Mouse (Mus musculus): ENCODE data around the gene Stmnd1. TPM values are rescaled to one million over a fixed set of nuclear protein-coding genes. Genes with fewer than 3 reads are reported as not detected.

The Stmnd1 gene
- total and polyA plus RNA-seq, 2 experiments = not detected

DNA sequence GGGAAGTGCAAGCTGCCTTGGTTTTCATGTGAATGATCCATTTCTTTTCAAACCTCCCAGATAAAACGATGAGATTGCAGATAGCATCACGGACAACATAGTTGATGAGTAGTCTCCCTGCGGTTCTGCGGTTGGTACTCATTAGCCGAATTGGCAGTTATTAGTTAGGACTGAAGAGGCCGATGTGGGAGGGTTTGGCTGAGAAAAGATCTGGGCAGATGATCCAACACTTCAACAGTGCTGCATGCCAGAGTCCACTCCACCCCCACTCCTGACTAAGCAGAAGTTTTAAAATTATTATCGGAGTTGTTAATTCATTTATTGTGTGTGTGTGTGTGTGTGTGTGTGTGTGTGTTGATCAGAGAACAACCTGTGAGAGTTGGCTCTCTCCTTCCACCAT, 34.7 kb upstream of the Stmnd1 start:
- DNase-seq (ENCODE audit: extremely low read depth, low read depth, low spot score) = peak; percentile 89
- H3K9ac ChIP-seq (ENCODE audit: low read depth, low read length) = no peak overlapping the region
- no peaks in the 10 kb centered on the region for H3K79me2 ChIP-seq (ENCODE audit: control insufficient read depth, insufficient read depth, low read length)
- no peak overlapping the region for H3K4me3 ChIP-seq (ENCODE audit: insufficient read depth, low read depth, low read length)
- WGBS = 18% methylated on average over 7 of the region's 7 CpGs
- TF ChIP-seq POLR2A (IDR thresholded peaks at IDR 0.05; ENCODE audit: extremely low read depth, insufficient read depth, low read length) = no peak
- no peak for TF ChIP-seq CTCF (IDR thresholded peaks at IDR 0.05; ENCODE audit: low read depth, low read length)
- no peaks in the 10 kb centered on the region for H3K27me3 ChIP-seq (ENCODE audit: control insufficient read depth, insufficient read depth, low read length)
- H3K4me1 ChIP-seq (ENCODE audit: control insufficient read depth, insufficient read depth, low read length) = peaks cover 4% of the 10 kb centered on the region; the same call in 1 of the 2 replicates
- H3K36me3 ChIP-seq (ENCODE audit: control insufficient read depth, insufficient read depth, low read length) = no peaks in the 10 kb centered on the region
- H3K27ac ChIP-seq (replicated peaks; ENCODE audit: insufficient read depth, low read depth, low read length) = no peak overlapping the region

DNA sequence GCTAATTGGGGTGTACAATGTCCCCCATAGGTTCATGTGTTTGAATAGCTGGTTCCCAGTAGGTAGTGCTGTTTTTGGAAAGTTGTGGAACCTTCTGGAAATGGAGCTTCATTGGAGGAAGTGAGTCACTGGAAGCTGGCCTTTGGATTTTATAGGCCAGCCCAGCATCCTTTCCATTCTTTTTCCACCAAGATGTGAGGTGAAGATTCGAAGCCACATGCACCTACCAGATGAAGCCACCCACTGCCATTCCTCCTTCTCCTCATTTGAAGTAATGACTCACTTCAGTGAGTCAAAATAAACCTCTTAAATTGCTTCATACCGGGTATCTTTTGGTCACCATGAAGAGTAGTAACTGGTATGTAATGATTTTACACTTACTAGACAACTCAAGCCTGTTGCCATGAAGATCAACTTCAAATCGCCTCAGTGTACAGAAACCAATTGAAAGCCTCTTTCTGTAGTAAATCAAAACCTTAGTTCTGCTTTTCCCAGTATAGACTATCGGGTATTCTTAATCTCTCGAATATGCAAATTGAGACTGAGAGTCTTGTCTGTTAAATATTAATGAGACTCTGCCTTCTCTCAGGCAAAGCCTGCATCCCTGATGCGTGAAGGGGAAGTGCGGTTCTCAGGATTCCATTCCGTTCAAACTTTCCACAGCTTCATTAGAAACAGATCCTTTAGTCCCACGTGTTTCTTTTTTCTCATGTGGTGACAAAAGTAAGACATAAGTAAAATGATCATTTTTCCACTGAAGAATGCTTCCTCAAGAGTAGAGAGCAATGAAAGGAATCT, 31.9 kb upstream of the Stmnd1 start:
- no peak for DNase-seq (ENCODE audit: extremely low read depth, low read depth, low spot score)

DNA sequence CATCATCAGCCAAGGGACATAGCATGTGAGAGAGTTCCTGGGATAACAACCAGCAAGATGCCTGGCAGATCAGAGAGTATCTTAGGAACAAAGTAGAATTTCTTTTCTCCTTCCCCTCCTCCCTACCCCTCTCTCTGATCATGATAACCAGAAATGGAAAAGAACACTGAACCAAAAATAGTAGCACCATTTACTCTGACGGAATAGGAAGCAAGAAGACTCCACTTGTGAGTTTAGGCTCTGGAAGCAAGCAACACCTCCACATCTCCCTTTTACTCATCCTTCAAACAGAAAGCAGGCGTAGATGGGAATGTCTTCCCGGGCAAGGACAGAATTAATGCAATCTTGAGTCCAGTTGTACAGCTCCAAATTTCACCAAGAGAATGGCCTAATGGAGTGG, 19.8 kb upstream of the Stmnd1 start:
- Histone ChIP-seq H3K27me3 (ENCODE audit: control insufficient read depth, insufficient read depth, low read length) (no peaks in the 10 kb centered on the region), H3K27ac (replicated peaks; ENCODE audit: insufficient read depth, low read depth, low read length) (no peak overlapping the region), H3K79me2 (ENCODE audit: control insufficient read depth, insufficient read depth, low read length) (no peaks in the 10 kb centered on the region), H3K9ac (ENCODE audit: low read depth, low read length) (no peak overlapping the region), H3K4me1 (ENCODE audit: control insufficient read depth, insufficient read depth, low read length) (no peaks in the 10 kb centered on the region), H3K4me3 (ENCODE audit: insufficient read depth, low read depth, low read length) (no peak overlapping the region), H3K36me3 (ENCODE audit: control insufficient read depth, insufficient read depth, low read length) (no peaks in the 10 kb centered on the region)
- DNase-seq (ENCODE audit: extremely low read depth, low read depth, low spot score) = no peak
- TF ChIP-seq CTCF (IDR thresholded peaks at IDR 0.05; ENCODE audit: low read depth, low read length) (no peak), POLR2A (IDR thresholded peaks at IDR 0.05; ENCODE audit: extremely low read depth, insufficient read depth, low read length) (no peak)
- WGBS = 86% methylated on average over 3 of the region's 3 CpGs

More for the DNA sequence above, 31.9 kb upstream of the Stmnd1 start:
- TF ChIP-seq POLR2A (IDR thresholded peaks at IDR 0.05; ENCODE audit: extremely low read depth, insufficient read depth, low read length) (no peak), CTCF (IDR thresholded peaks at IDR 0.05; ENCODE audit: low read depth, low read length) (no peak)
- no peak overlapping the region for H3K9ac ChIP-seq (ENCODE audit: low read depth, low read length)
- H3K27me3 ChIP-seq (ENCODE audit: control insufficient read depth, insufficient read depth, low read length) = no peaks in the 10 kb centered on the region
- H3K4me3 ChIP-seq (ENCODE audit: insufficient read depth, low read depth, low read length) = no peak overlapping the region
- 84% methylated on average over 9 of the region's 9 CpGs for WGBS
- no peaks in the 10 kb centered on the region for H3K79me2 ChIP-seq (ENCODE audit: control insufficient read depth, insufficient read depth, low read length)
- no peaks in the 10 kb centered on the region for H3K36me3 ChIP-seq (ENCODE audit: control insufficient read depth, insufficient read depth, low read length)
- peaks cover 4% of the 10 kb centered on the region; the same call in 1 of the 2 replicates for H3K4me1 ChIP-seq (ENCODE audit: control insufficient read depth, insufficient read depth, low read length)
- no peak overlapping the region for H3K27ac ChIP-seq (replicated peaks; ENCODE audit: insufficient read depth, low read depth, low read length)

DNA sequence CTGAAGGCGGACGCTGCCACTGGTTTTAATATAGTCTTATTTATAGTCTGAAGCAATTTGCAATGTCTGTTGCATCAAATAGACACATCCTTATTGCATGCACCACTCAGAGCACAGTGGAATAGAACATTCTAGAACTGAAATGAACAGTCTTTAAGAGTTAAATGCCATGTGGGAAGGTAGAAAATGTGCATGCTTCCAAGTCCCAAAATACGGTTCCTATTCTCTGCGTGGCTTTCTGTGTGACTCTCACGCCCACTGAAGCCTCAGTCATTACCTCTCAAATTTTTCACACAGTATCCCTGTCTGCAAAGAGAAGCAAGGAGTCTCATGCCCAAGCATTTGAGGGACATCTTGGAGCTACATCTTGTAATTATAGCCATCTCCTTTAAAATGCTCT, 19.4 kb upstream of the Stmnd1 start:
- no peak overlapping the region for H3K4me3 ChIP-seq (ENCODE audit: insufficient read depth, low read depth, low read length)
- H3K36me3 ChIP-seq (ENCODE audit: control insufficient read depth, insufficient read depth, low read length) = no peaks in the 10 kb centered on the region
- H3K9ac ChIP-seq (ENCODE audit: low read depth, low read length) = no peak overlapping the region
- H3K27me3 ChIP-seq (ENCODE audit: control insufficient read depth, insufficient read depth, low read length) = no peaks in the 10 kb centered on the region
- no peak overlapping the region for H3K27ac ChIP-seq (replicated peaks; ENCODE audit: insufficient read depth, low read depth, low read length)
- TF ChIP-seq CTCF (IDR thresholded peaks at IDR 0.05; ENCODE audit: low read depth, low read length) (no peak), POLR2A (IDR thresholded peaks at IDR 0.05; ENCODE audit: extremely low read depth, insufficient read depth, low read length) (no peak)
- H3K4me1 ChIP-seq (ENCODE audit: control insufficient read depth, insufficient read depth, low read length) = no peaks in the 10 kb centered on the region
- 96% methylated on average over 5 of the region's 5 CpGs for WGBS
- no peak for DNase-seq (ENCODE audit: extremely low read depth, low read depth, low spot score)
- no peaks in the 10 kb centered on the region for H3K79me2 ChIP-seq (ENCODE audit: control insufficient read depth, insufficient read depth, low read length)

DNA sequence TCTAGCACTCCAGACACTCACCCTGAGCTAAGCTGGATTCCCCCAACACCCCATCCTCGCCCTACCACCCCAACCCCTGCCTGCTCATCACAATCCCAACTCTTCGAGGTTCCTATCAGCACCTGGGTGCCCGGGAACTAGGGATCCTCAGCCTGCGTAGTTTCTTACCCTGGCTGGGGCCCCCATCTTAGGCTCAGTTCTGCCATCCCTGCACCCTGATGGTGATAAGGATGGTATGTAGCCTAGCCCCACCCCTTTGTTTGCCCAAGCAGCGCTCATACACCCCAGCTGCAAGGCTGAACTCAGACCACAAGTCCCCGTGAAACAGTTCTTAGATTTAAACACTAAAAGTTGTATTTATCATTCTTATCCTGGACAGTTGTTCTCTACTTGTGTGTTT, 17.9 kb upstream of the Stmnd1 start:
- Histone ChIP-seq H3K36me3 (ENCODE audit: control insufficient read depth, insufficient read depth, low read length) (no peaks in the 10 kb centered on the region), H3K4me3 (ENCODE audit: insufficient read depth, low read depth, low read length) (no peak overlapping the region), H3K27me3 (ENCODE audit: control insufficient read depth, insufficient read depth, low read length) (no peaks in the 10 kb centered on the region), H3K9ac (ENCODE audit: low read depth, low read length) (no peak overlapping the region), H3K27ac (replicated peaks; ENCODE audit: insufficient read depth, low read depth, low read length) (no peak overlapping the region), H3K79me2 (ENCODE audit: control insufficient read depth, insufficient read depth, low read length) (no peaks in the 10 kb centered on the region), H3K4me1 (ENCODE audit: control insufficient read depth, insufficient read depth, low read length) (no peaks in the 10 kb centered on the region)
- no peak for TF ChIP-seq CTCF (IDR thresholded peaks at IDR 0.05; ENCODE audit: low read depth, low read length)
- TF ChIP-seq POLR2A (IDR thresholded peaks at IDR 0.05; ENCODE audit: extremely low read depth, insufficient read depth, low read length) = no peak
- no peak for DNase-seq (ENCODE audit: extremely low read depth, low read depth, low spot score)
- 69% methylated on average over 6 of the region's 6 CpGs for WGBS

DNA sequence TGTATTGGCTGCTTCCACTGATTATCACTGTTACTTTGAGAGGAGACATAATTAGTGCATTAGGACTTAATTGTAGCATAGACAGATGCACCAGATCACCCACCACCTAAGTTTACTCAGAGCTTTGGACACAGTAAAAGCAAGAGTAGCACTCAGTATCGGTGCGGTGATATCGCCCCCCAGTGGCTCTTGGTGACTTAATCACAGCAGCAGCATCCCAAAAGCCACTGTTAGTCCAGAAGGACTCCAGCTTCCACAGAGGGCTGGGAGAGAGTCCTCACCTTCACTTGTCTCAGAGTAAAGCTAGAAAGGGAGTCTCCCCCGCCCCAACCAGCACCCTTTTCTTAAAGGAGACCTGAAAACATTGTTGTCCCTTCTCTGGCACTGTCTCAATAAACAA, 15.7 kb upstream of the Stmnd1 start:
- Histone ChIP-seq H3K36me3 (ENCODE audit: control insufficient read depth, insufficient read depth, low read length) (no peaks in the 10 kb centered on the region), H3K27ac (replicated peaks; ENCODE audit: insufficient read depth, low read depth, low read length) (no peak overlapping the region), H3K27me3 (ENCODE audit: control insufficient read depth, insufficient read depth, low read length) (no peaks in the 10 kb centered on the region), H3K4me3 (ENCODE audit: insufficient read depth, low read depth, low read length) (no peak overlapping the region), H3K79me2 (ENCODE audit: control insufficient read depth, insufficient read depth, low read length) (no peaks in the 10 kb centered on the region), H3K4me1 (ENCODE audit: control insufficient read depth, insufficient read depth, low read length) (no peaks in the 10 kb centered on the region), H3K9ac (ENCODE audit: low read depth, low read length) (no peak overlapping the region)
- DNase-seq (ENCODE audit: extremely low read depth, low read depth, low spot score) = peak; percentile 52
- WGBS = 3% methylated on average over 4 of the region's 4 CpGs
- TF ChIP-seq CTCF (IDR thresholded peaks at IDR 0.05; ENCODE audit: low read depth, low read length) = peak; percentile 66
- no peak for TF ChIP-seq POLR2A (IDR thresholded peaks at IDR 0.05; ENCODE audit: extremely low read depth, insufficient read depth, low read length)
